Mouse (Mus musculus) frontal cortex, postnatal 36 days (tissue): ENCODE data around the gene Tnr.

ENCODE experiments used
- DNase-seq, 2 experiments: peaks; one replicate each; pipeline ENCODE4 v3.0.0; 2022; ENCODE audit warnings: low spot score in 2 of 2

Tnr gene

GRCm38 (mm10) chr1:159717016-159717415 lies 193.4 kb downstream of the Tnr start:
- DNase-seq, result peak; percentile 77 to 88

DNA sequence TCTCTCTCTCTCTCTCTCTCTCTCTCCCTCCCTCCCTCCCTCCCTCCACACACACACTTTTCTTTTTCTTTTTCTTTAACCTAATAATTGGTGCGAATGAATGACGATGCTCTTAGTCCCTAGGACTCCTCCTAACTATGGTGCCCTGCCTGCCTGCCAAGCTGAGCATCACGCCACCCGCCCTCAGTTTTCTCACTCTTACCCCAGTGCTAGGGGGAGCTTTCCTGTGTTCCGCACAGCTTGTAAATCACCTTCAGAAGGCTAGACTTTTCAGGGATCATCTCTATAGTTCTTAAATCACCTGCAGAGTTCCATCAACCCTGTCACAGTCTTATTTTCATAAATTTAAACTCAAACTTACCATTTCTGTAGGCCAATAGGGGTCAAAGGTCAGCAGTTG lies 200.2 kb downstream of the Tnr start:
- DNase-seq, result no peak

DNA sequence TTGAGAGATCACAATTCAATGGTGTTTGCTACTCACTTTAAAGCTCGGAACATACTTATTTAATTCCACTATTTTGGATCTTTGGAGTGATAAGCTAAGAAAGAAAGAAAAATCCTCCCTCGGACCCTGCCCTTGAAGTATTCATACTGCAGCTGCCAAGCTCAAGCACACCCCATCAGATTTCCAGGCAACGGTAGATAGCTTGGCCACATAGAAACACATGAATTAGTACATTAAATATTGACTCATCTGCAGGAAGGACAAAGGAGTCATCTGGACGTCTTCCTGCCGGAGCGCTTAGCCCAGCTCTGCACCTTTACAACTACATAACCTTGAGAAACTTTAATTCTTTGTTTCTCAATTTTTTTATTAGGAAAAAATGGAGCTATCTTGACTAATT lies 205.7 kb downstream of the Tnr start:
- no peak for DNase-seq

GRCm38 (mm10) chr1:159730826-159731225 lies 207.3 kb downstream of the Tnr start:
- DNase-seq, result no peak

DNA sequence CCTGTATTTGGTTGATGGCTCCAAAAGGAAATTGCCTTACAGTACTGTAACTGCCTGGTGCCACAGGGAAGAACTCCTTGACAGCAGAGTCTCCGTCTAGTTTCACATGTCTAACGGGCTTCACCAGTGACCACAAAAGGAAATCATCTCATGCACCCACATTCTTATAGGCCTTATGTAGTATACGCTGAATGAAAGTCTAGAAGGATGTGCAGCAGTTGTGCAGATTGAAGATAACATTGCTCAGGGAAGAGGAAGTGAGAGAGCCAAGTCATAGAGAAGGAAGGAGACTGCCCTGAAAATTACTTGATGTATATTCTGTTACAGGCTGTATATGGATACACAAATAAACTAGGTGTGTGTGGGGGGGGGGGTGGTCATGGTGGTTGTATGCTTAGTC lies 211.5 kb downstream of the Tnr start:
- no peak for DNase-seq

GRCm38 (mm10) chr1:159739478-159739877 lies 215.9 kb downstream of the Tnr start:
- DNase-seq, result peak; percentile 36 to 71

GRCm38 (mm10) chr1:159741237-159742002 lies 217.9 kb downstream of the Tnr start:
- DNase-seq, result no peak

DNA sequence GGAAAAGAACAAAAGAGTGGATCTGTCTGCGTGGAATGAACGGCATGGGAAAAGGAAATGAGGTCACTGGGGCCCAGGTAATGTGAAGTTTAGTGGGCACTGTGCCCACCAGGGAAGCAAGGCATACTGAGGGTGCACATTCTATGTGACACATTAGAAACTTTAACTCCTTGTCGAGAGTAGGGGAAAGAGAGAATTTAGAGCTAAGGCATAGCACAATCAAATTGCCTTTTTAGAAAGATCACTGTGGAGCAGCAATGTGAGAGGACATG lies 218.4 kb downstream of the Tnr start:
- DNase-seq, result no peak

GRCm38 (mm10) chr1:159743744-159744253 lies 220.2 kb downstream of the Tnr start:
- no peak for DNase-seq

- no peak for DNase-seq
These were observed 221.7 kb downstream of the Tnr start for GRCm38 (mm10) chr1:159745311-159745710.

DNA sequence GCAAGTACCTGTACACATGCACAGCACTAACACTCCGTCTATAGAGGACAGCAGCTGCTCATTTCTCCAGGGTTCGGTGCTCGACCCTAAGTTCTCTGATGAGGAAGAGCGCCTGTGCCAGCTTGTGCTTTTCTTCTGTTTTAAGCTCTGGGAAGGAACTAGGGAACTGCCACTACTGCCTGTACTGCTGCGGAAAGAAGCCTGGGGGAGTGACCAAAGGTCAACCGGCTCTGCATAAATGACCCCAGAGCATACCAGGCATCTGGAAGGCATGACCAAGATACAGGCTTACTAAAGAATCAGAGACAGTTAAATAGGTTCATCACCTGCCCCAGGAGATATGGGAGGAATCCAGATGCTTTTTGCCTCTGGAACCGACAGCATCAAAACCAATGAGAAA lies 224.4 kb downstream of the Tnr start:
- no peak for DNase-seq

- no peak for DNase-seq
These were observed 226.8 kb downstream of the Tnr start for GRCm38 (mm10) chr1:159750411-159750810.

DNA sequence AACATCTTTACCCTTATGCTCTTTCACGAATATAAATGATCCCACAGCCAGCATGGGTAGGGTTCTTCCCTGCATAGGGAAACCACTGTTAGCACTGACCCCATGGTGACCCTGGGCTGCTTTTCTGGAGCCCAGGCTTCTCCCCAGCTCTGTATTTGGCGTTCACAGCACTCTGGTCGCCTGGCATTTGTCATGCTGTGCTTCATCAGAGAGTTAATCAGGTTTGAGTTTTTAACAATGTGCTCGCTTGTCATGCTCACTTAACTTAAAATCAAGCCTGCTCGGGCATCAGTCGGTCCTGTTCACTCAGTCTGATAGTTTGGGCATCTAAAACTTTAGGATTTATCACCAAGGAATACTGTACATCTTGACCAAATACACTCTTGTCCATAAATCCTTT lies 227.3 kb downstream of the Tnr start:
- no peak for DNase-seq

DNA sequence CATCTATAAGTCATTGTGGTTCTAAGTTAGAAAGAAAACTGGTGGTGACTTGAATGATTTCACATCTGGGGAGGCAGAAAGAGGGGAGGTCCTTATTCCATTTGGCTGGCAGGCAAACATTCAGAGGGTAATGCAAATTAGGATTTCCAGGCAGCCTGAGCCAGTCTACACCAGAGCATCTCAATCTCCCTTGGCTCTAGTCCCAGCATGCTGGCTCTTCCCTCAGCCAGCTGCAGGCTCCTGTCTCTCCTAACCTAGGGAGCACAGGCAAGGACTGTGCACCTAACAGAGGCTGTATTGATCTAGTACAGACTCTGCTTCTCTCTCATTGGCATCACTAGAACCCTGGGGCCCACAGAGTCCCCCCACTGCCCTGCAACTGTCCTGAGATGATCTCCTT lies 237.4 kb downstream of the Tnr start:
- DNase-seq, result no peak

DNA sequence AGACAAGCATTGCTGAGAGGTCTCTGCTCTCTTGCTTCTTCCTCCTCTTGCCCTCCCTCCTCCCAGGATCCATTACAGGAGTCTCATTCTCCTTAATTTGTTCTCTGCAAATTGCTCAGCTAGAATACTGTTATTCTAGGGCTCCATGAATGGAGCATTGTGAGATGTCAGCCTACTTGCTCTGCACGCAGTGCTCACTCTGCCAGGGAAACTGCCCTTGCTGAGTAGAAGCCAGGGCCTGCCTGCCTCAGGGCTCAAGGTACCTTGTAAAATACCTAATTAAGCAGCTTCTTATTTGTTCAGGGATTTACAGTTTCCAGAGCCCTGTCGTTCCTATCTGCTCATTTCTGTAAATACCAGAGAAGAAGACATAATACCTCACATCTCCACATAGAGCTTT lies 240.3 kb downstream of the Tnr start:
- DNase-seq, result no peak

DNA sequence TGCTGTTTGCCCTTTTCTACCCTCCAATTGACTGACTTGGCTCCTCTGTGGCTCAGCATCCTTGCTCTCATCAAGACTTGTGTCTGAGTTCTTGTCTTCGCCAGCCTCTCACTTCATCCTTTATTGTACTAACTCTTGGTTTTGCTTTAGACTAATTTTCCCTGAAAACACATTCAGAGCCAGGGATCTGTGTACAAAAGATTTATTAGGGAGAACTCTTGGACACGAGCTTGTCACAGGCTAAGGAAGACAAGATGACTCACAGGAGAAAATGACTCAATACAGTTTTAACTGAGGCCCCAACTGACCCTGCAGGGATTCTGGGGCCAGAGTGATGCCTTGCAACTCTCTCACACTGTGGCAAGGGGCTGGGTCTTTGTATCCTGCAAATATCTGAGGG lies 241.3 kb downstream of the Tnr start:
- DNase-seq, result no peak

- no peak for DNase-seq
These were observed 246.4 kb downstream of the Tnr start for GRCm38 (mm10) chr1:159769948-159770347.

DNA sequence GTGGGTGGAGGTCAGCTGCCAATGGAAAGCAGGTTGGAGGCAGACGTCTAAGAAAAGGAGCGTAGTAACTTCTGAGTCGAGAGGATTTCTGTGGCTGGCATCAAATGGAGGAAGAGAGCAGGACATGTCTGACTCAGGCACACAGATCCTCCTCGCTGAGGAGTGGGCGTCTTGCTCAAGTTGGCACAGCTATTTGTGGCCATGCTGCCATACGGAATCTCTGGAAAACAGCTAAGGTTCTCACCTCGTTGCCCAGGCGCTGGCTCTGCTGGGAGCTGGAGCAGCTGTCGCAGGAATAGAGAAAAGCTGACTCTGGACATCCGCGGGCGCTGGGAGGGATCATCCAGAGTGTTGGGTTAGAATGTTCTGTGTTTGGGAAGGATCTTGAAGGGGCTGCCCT lies 250.1 kb downstream of the Tnr start:
- DNase-seq, result peak; percentile 77 to 84

- no peak for DNase-seq
These were observed 251.6 kb downstream of the Tnr start for GRCm38 (mm10) chr1:159775168-159775567.

GRCm38 (mm10) chr1:159777107-159777506 lies 253.5 kb downstream of the Tnr start:
- DNase-seq, result no peak

GRCm38 (mm10) chr1:159779424-159779823 lies 255.9 kb downstream of the Tnr start:
- no peak for DNase-seq

DNA sequence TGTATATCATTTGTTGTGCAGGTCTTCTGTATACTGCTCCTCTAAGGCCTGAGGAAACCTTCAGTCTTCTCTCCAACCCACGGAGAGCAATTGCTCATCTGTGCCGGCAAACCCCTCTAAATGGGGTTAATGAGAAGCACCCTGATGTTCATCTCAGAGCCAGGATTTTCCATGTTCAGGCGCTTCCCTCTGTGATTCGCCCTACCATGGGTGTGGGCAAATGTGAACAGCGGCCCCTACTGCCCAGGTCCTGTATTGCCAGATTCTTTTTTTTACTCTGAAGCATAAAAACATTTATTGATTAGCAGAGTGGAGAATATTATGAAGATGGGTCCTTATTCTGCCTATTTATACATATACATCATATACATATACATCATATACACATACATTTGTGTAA lies 260.3 kb downstream of the Tnr start:
- peak; percentile 41 to 65 for DNase-seq

DNA sequence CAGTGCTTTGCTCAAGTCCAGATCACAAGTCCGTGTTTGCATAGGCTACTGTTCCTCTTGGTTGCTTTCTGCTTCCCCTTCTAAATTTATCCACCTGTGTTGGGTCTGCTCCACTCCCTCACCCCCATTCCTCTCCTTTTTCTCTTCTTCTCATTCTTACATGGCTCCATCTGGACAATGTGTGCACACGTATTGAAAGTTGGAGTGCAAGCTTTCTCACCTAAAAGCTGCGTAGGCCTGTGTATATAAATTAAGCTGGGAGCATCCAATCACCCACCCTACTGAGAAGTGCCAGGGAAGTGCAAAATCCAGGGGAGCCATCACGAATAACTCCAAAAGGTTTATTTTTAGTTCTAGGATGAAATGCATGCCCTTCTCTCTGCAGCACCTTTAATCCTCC lies 264.7 kb downstream of the Tnr start:
- peak; percentile 21 to 69 for DNase-seq

- no peak for DNase-seq
These were observed 269.0 kb downstream of the Tnr start for GRCm38 (mm10) chr1:159792546-159792945.
